Mouse (Mus musculus): ENCODE results near the gene Icos. TPM values are rescaled to one million over a fixed set of nuclear protein-coding genes. Genes with fewer than 3 reads are reported as not detected.

Icos gene
- polyA plus RNA-seq, 1 experiment = 0.08 TPM

DNA sequence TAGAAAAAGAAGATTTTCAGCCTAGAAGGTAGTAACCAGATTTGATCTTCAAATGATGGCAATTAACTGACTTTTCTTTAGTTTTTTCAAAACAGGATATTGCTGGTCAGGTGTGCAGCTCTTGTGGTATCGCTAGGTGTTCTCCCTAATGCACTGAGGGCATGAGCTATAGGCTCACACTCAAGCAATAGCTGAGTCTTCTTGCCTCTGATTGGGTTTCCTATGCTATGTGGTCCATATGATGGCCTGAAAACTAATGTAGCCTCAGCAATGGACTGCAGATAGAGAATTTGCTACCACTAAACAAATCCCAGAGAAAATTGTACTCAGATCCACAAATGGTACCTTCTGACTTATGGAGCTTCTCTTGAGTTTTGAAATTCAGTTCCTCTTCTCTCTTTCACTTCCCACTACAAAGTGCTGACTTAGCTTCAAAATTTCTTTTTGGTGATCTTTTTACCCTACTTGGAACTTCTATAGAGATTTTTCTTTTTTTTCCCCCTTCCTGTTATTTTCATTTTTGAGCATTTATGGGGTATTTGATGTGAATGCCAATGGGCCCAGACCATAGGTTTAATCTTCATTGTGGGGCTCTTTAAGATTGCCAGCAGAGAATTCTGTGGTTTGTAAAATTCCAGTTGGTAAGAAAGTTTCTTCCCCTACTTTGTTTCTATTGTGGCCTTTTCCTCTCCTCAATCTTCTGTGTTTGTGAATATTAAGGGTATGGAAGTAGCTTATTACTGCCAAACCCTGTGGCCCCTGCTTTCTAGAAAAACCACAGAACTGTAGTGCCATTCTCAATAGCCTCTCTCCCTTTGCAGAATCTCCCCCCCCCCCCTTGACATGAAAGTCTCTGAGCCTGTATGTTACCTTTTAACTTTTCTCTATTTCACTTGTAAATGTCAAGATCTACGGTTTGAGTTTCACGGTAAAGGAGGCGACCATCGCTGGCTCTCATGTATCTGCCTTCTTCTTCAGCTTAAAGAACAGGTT, 36.4 kb upstream of the Icos start:
- Histone ChIP-seq H3K27ac (ENCODE audit: insufficient read depth, low read length) (no peak overlapping the region), H3K4me1 (ENCODE audit: control insufficient read depth, insufficient read depth, low read length) (peaks cover 5% of the 10 kb centered on the region), H3K4me3 (ENCODE audit: insufficient read depth, low read length) (no peak overlapping the region)
- TF ChIP-seq CTCF (IDR thresholded peaks at IDR 0.05; ENCODE audit: extremely low read depth, insufficient read depth, low read length) (no peak), POLR2A (IDR thresholded peaks at IDR 0.05; ENCODE audit: extremely low read depth, insufficient read depth, low read length) (no peak)

GRCm38 (mm10) chr1:60942921-60943320, 34.8 kb upstream of the Icos start:
- Histone ChIP-seq H3K4me1 (ENCODE audit: control insufficient read depth, insufficient read depth, low read length) (peaks cover 2% of the 10 kb centered on the region), H3K27ac (ENCODE audit: insufficient read depth, low read length) (no peak overlapping the region), H3K4me3 (ENCODE audit: insufficient read depth, low read length) (no peak overlapping the region)
- no peak for TF ChIP-seq POLR2A (IDR thresholded peaks at IDR 0.05; ENCODE audit: extremely low read depth, insufficient read depth, low read length)
- no peak for TF ChIP-seq CTCF (IDR thresholded peaks at IDR 0.05; ENCODE audit: extremely low read depth, insufficient read depth, low read length)

DNA sequence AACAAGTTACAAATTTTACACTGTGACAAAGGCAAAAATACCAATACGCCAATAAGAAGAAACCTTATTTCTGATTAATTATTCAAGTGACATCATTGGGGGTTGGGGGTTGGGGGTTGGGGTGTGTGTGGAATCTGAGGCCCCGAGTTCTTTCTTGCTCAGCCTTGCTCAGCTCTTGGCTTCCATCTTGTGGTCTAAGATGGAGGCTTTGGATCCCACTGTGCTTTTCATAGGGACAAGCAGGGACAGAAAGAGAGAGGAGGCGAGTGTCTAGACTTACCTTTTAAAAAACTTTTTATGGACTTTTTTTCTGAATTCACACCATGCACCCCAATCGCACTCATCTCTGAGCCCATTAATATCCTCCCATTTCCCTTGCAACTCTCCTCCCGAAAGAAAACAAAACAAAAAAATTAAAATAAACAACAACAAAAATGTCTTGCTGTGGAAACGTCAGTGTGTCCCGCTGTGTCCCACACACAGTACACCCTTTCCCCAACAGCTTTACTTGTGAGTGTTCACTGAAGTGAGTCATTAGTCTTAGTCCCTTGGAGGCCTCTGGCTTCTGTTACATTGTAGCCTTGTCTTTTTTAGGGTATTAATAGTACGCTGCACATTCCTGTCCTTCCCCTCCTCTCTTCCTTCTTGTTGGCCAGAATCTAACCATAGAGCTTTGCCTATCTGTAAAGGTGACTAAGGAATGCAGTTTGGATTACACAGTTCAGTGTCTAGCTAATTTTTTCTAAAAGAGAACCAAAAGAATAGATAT, 31.9 kb upstream of the Icos start:
- no peak overlapping the region for H3K4me3 ChIP-seq (ENCODE audit: insufficient read depth, low read length)
- no peak overlapping the region for H3K27ac ChIP-seq (ENCODE audit: insufficient read depth, low read length)
- TF ChIP-seq CTCF (IDR thresholded peaks at IDR 0.05; ENCODE audit: extremely low read depth, insufficient read depth, low read length) (no peak), POLR2A (IDR thresholded peaks at IDR 0.05; ENCODE audit: extremely low read depth, insufficient read depth, low read length) (no peak)
- no peaks in the 10 kb centered on the region for H3K4me1 ChIP-seq (ENCODE audit: control insufficient read depth, insufficient read depth, low read length)

DNA sequence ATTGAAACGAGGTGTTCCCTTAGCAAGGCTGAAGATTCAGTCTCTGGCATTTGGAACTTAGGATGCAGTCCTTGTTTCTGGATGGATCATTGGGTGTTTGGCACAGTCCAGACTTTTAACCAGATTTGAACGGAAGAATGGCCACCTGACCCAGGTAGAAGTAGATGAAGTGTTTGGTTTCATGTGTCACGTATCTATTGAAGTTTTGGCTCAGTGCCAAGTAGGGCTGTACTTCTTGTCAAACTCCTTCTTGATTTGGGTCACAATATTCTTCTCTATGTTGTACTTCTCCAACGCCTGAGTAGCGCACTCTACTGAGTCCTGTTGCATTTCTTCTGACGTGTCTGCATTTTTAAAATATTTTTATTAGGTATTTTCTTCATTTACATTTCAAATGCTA, 29.6 kb upstream of the Icos start:
- TF ChIP-seq POLR2A (IDR thresholded peaks at IDR 0.05; ENCODE audit: extremely low read depth, insufficient read depth, low read length) = no peak
- no peak for TF ChIP-seq CTCF (IDR thresholded peaks at IDR 0.05; ENCODE audit: extremely low read depth, insufficient read depth, low read length)
- Histone ChIP-seq H3K4me1 (ENCODE audit: control insufficient read depth, insufficient read depth, low read length) (no peaks in the 10 kb centered on the region), H3K4me3 (ENCODE audit: insufficient read depth, low read length) (no peak overlapping the region), H3K27ac (ENCODE audit: insufficient read depth, low read length) (no peak overlapping the region)

DNA sequence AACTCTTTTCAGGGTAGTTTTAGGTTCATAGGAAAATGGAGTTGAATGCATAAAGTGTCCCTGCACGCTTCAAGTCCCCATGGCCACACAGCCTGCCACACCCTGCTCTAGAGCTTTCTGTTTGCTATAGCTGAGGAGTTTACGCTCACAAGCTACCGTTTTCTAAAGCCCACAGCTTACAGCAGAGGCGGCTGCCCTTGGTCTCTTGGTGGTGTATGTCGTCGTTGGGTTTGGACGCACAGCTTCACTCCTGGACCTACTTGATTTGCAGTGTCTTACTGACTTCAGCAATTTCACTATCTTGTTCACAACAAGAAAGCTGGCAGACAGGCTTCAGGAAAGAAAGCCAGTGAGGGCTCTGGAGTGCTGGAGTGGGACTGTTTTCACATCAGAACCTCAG, 24.8 kb upstream of the Icos start:
- Histone ChIP-seq H3K4me3 (ENCODE audit: insufficient read depth, low read length) (no peak overlapping the region), H3K27ac (ENCODE audit: insufficient read depth, low read length) (no peak overlapping the region), H3K4me1 (ENCODE audit: control insufficient read depth, insufficient read depth, low read length) (peaks cover 2% of the 10 kb centered on the region; the same call in 1 of the 2 replicates)
- TF ChIP-seq POLR2A (IDR thresholded peaks at IDR 0.05; ENCODE audit: extremely low read depth, insufficient read depth, low read length) (no peak), CTCF (IDR thresholded peaks at IDR 0.05; ENCODE audit: extremely low read depth, insufficient read depth, low read length) (no peak)

GRCm38 (mm10) chr1:60953686-60954085, 24.0 kb upstream of the Icos start:
- Histone ChIP-seq H3K4me3 (ENCODE audit: insufficient read depth, low read length) (no peak overlapping the region), H3K4me1 (ENCODE audit: control insufficient read depth, insufficient read depth, low read length) (peaks cover 2% of the 10 kb centered on the region; the same call in 1 of the 2 replicates), H3K27ac (ENCODE audit: insufficient read depth, low read length) (no peak overlapping the region)
- TF ChIP-seq POLR2A (IDR thresholded peaks at IDR 0.05; ENCODE audit: extremely low read depth, insufficient read depth, low read length) = no peak
- TF ChIP-seq CTCF (IDR thresholded peaks at IDR 0.05; ENCODE audit: extremely low read depth, insufficient read depth, low read length) = no peak

GRCm38 (mm10) chr1:60954759-60955158, 23.0 kb upstream of the Icos start:
- Histone ChIP-seq H3K27ac (ENCODE audit: insufficient read depth, low read length) (no peak overlapping the region), H3K4me3 (ENCODE audit: insufficient read depth, low read length) (no peak overlapping the region), H3K4me1 (ENCODE audit: control insufficient read depth, insufficient read depth, low read length) (peaks cover 2% of the 10 kb centered on the region; the same call in 1 of the 2 replicates)
- TF ChIP-seq CTCF (IDR thresholded peaks at IDR 0.05; ENCODE audit: extremely low read depth, insufficient read depth, low read length) = peak; percentile 47; the same call in 1 of the 2 replicates
- TF ChIP-seq POLR2A (IDR thresholded peaks at IDR 0.05; ENCODE audit: extremely low read depth, insufficient read depth, low read length) = no peak

DNA sequence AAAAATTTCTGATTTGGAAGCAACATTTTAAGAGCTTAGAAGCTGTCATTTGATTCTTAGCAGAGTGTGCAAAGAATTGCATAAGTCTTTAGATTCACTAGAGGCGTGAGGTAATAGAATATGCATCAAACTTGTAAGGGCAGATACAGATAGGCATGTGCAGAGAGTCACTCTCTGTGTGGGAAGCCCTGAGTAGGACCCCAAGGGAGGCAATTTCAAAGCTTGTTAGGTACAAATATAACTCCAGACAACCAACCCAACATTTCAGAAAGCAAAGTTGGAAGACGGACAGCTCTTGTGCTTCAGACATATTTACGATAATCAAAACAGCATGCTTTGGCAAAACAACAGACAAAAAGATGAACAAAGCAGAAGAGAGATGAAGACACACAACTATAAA, 22.5 kb upstream of the Icos start:
- Histone ChIP-seq H3K27ac (ENCODE audit: insufficient read depth, low read length) (no peak overlapping the region), H3K4me3 (ENCODE audit: insufficient read depth, low read length) (no peak overlapping the region), H3K4me1 (ENCODE audit: control insufficient read depth, insufficient read depth, low read length) (peaks cover 2% of the 10 kb centered on the region; the same call in 1 of the 2 replicates)
- no peak for TF ChIP-seq CTCF (IDR thresholded peaks at IDR 0.05; ENCODE audit: extremely low read depth, insufficient read depth, low read length)

DNA sequence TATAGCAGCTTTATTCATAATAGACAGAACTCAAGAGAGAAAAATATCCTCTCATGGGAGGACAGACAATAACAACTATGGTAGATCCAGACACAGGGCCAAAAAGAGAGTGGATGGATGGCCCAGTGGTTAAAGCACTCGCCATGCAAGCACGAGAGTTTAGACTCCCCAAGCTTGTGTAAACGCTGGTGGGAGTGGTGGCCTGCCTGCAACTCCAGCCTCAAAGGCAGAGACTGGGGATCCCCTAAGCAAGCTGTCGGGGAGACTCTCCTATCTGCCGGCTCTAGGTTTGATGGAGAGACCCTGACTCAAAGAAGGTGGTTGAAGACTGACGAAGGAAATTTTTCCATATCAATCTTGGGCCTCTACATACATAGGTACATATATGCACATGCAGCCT, 21.5 kb upstream of the Icos start:
- no peak overlapping the region for H3K27ac ChIP-seq (ENCODE audit: insufficient read depth, low read length)
- TF ChIP-seq CTCF (IDR thresholded peaks at IDR 0.05; ENCODE audit: extremely low read depth, insufficient read depth, low read length) = no peak
- no peak for TF ChIP-seq POLR2A (IDR thresholded peaks at IDR 0.05; ENCODE audit: extremely low read depth, insufficient read depth, low read length)
- H3K4me3 ChIP-seq (ENCODE audit: insufficient read depth, low read length) = no peak overlapping the region

More for the DNA sequence above, 21.5 kb upstream of the Icos start:
- peaks cover 2% of the 10 kb centered on the region; the same call in 1 of the 2 replicates for H3K4me1 ChIP-seq (ENCODE audit: control insufficient read depth, insufficient read depth, low read length)
